Mouse (Mus musculus) activated CD4-positive, CD25-positive, alpha-beta regulatory T cell (primary cell): ENCODE measurements around the gene Ubap1. TPM values are rescaled to one million over a fixed set of nuclear protein-coding genes. Genes with fewer than 3 reads are reported as not detected.

ENCODE experiments used
- polyA plus RNA-seq, 2 experiments: library from polyadenylated mRNA; unstranded; fragments of 100-300 nt; shearing (Covaris generic); gene quantifications; one replicate each; pipeline ENCODE4 v1.2.1; 2017

Gene Ubap1
- polyA plus RNA-seq: 10 to 100 TPM; 66.0 to 72.0 TPM

DNA sequence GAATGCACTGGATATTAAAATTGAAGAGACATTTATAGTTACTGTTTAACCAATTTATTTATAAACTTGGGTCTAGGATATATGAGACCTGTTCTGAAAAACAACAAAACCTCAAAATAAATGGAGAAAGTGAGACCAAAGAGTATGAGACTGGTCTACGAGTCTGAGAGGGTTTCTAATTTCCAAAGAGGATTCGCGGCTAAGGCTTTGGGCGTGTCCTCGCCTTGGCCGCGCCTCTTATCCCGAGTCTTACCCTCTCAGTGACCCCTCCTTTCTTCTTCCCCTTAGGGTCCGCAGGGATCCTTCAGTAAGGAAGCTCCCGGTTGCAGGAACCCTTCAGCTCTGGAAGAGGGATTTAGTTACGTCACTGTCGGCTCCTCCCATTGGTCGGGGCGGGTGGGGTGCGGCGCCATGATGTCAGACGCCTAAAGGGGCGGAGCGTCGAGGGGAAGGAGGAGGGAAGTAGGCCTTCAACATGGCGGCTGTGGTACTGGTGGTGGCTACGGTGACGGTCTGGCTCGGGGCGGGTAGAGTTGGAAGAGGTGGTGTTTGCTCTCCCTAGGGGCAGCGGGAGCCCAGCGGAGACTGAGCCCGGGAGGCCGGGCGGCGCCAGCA, at the start of gene Ubap1:
TSS of gene Ubap1 (plus strand) at position 413 of the 615 bp plus-strand sequence.

GRCm38 (mm10) chr4:41314141-41315129, 34.4 kb upstream of the Ubap1 start, which contains the start of gene Dcaf12:
Dcaf12 (minus strand) TSS chr4:41314889.

Other genes with a start within 250 kb of the Ubap1 start
- 10 to 100 TPM; 25.0 to 34.9 TPM for gene Nol6, start 224.5 kb upstream of the Ubap1 start, polyA plus RNA-seq
- 100 to 1,000 TPM; 147 to 160 TPM for gene Ube2r2, start 213.3 kb upstream of the Ubap1 start, polyA plus RNA-seq
- gene Ubap2, start 73.9 kb upstream of the Ubap1 start, polyA plus RNA-seq: 10 to 100 TPM; 41.9 to 54.9 TPM
- 10 to 100 TPM; 44.8 to 83.0 TPM for gene Dcaf12, start 34.1 kb upstream of the Ubap1 start, polyA plus RNA-seq
- gene Kif24, start 115.9 kb downstream of the Ubap1 start, polyA plus RNA-seq: 1 to 10 TPM; 1.2 to 1.4 TPM
- 10 to 100 TPM; 15.3 to 16.5 TPM for gene Nudt2, start 116.2 kb downstream of the Ubap1 start, polyA plus RNA-seq
- gene AI464131, start 154.1 kb downstream of the Ubap1 start, polyA plus RNA-seq: under 1 TPM; 0.24 to 0.72 TPM
- not detected for gene 1110017D15Rik, start 168.3 kb downstream of the Ubap1 start, polyA plus RNA-seq
- gene Fam219a, start 220.5 kb downstream of the Ubap1 start, polyA plus RNA-seq: 1 to 10 TPM; 3.1 to 3.5 TPM
- gene Dnaic1, start 220.8 kb downstream of the Ubap1 start, polyA plus RNA-seq: not detected